ENCODE assay signal across 8 mouse cellular contexts in genomic region chr3:96707903-96708683, GRCm38 (mm10). TPM values are rescaled to one million over a fixed set of nuclear protein-coding genes. Genes with fewer than 3 reads are reported as not detected.
DNase-seq lines count a peak whose midpoint lies in the region; ATAC-seq and TF ChIP-seq lines count a peak whose summit lies in the region.

Gene Nudt17, minus strand, starts transcription at chr3:96708562.

- peaks cover 60% of the 10 kb centered on the region for H3K36me3 ChIP-seq in embryonic facial prominence, embryonic 15.5 days
- H3K36me3 ChIP-seq in heart, embryonic 10.5 days = peaks cover 60% of the 10 kb centered on the region
- peaks cover 49% of the 10 kb centered on the region for H3K36me3 ChIP-seq in kidney, embryonic 14.5 days (ENCODE audit: control insufficient read depth, insufficient read depth, low read length)

- ATAC-seq in embryonic facial prominence, embryonic 15.5 days (ENCODE audit: insufficient number of reproducible peaks, low FRiP score, low TSS enrichment, low read depth) = peak; percentile 81
- peak; percentile 87 for ATAC-seq in kidney, embryonic 14.5 days (ENCODE audit: low FRiP score, low TSS enrichment)

- H3K4me1 ChIP-seq in bone marrow, adult 2 months (ENCODE audit: control insufficient read depth, insufficient read depth, low read length) = no peaks in the 10 kb centered on the region
- peaks cover 15% of the 10 kb centered on the region for H3K4me1 ChIP-seq in embryonic facial prominence, embryonic 15.5 days
- peaks cover 9% of the 10 kb centered on the region for H3K4me1 ChIP-seq in heart, embryonic 10.5 days
- no peaks in the 10 kb centered on the region for H3K4me1 ChIP-seq in kidney, embryonic 14.5 days (ENCODE audit: control insufficient read depth, insufficient read depth, low read length)

- 6% methylated on average over 42 of the region's 42 CpGs for whole genome bisulfite sequencing in bone marrow, adult 2 months
- 5% methylated on average over 42 of the region's 42 CpGs for WGBS in embryonic facial prominence, embryonic 15.5 days
- 6% methylated on average over 42 of the region's 42 CpGs for WGBS in heart, embryonic 10.5 days
- 4% methylated on average over 42 of the region's 42 CpGs for WGBS in kidney, embryonic 14.5 days

- no peaks in the 10 kb centered on the region for H3K27me3 ChIP-seq in embryonic facial prominence, embryonic 15.5 days
- peaks cover 18% of the 10 kb centered on the region; the same call in 1 of the 2 replicates for H3K27me3 ChIP-seq in heart, embryonic 10.5 days (ENCODE audit: insufficient read depth, poor library complexity, severe bottlenecking)
- no peaks in the 10 kb centered on the region; the same call in 1 of the 2 replicates for H3K27me3 ChIP-seq in kidney, embryonic 14.5 days (ENCODE audit: control insufficient read depth, insufficient read depth, low read length)

- peak within 1 kb of the TSS; percentile 68 for H3K9ac ChIP-seq in embryonic facial prominence, embryonic 15.5 days
- H3K9ac ChIP-seq in kidney, embryonic 14.5 days (ENCODE audit: low read depth, low read length) = peak within 1 kb of the TSS; percentile 72

- no peak within 1 kb of the TSS for H3K27ac ChIP-seq in bone marrow, adult 2 months (ENCODE audit: control insufficient read depth, insufficient read depth, low read depth, low read length, poor library complexity)
- no peak within 1 kb of the TSS for H3K27ac ChIP-seq in embryonic facial prominence, embryonic 15.5 days (replicated peaks)
- H3K27ac ChIP-seq in heart, embryonic 10.5 days = peak within 1 kb of the TSS; percentile 79
- H3K27ac ChIP-seq in kidney, embryonic 14.5 days (ENCODE audit: low read depth, low read length) = no peak within 1 kb of the TSS

- H3K4me2 ChIP-seq in embryonic facial prominence, embryonic 15.5 days (replicated peaks) = peak within 1 kb of the TSS; percentile 96
- peak within 1 kb of the TSS; percentile 96 for H3K4me2 ChIP-seq in kidney, embryonic 14.5 days (replicated peaks; ENCODE audit: low read depth, low read length)

- peak; percentile 86 for TF ChIP-seq CTCF in bone marrow, adult 2 months (IDR thresholded peaks at IDR 0.05; ENCODE audit: control insufficient read depth, insufficient read depth, low read length)

- peak within 1 kb of the TSS; percentile 41 for H3K4me3 ChIP-seq in bone marrow, adult 2 months (replicated peaks; ENCODE audit: control insufficient read depth, low read depth, low read length)
- H3K4me3 ChIP-seq in embryonic facial prominence, embryonic 15.5 days (replicated peaks) = peak within 1 kb of the TSS; percentile 57
- peak within 1 kb of the TSS; percentile 63 for H3K4me3 ChIP-seq in heart, embryonic 10.5 days
- H3K4me3 ChIP-seq in kidney, embryonic 14.5 days (ENCODE audit: low read length) = peak within 1 kb of the TSS; percentile 54

- H3K9me3 ChIP-seq in embryonic facial prominence, embryonic 15.5 days (replicated peaks) = no peaks in the 10 kb centered on the region
- no peaks in the 10 kb centered on the region for H3K9me3 ChIP-seq in heart, embryonic 10.5 days
- H3K9me3 ChIP-seq in kidney, embryonic 14.5 days (ENCODE audit: control insufficient read depth, low read length) = no peaks in the 10 kb centered on the region

- no peak for TF ChIP-seq POLR2A in bone marrow, adult 2 months (IDR thresholded peaks at IDR 0.05; ENCODE audit: borderline replicate concordance, control insufficient read depth, low read depth, low read length)

- peak; percentile 80 to 86 for DNase-seq in B cell, adult 2 months
- peak; percentile 87 for DNase-seq in heart, embryonic 10.5 days (ENCODE audit: low spot score)
- DNase-seq in liver = peak; percentile 80
- peak; percentile 24 to 63 for DNase-seq in monocyte, adult 2 months (ENCODE audit: low read depth in 1 of 2, low spot score in 2 of 2)
- peak; percentile 79 to 85 for DNase-seq in spleen, postnatal 10 days (ENCODE audit: low spot score in 2 of 2)

RNA-seq across cellular contexts. Expression of gene Nudt17, which starts in this region (rescaled TPM):
- polyA plus RNA-seq in bone marrow, adult 2 months (2011; ENCODE audit: insufficient read depth, insufficient read length, low replicate concordance, missing spikeins) = 1.4 TPM in 1 of 2 replicates, not detected in the other
- 15.3 and 16.3 TPM in 2 replicates for polyA plus RNA-seq in embryonic facial prominence, embryonic 15.5 days (2015; fragmentation: Nextera tagmentation; extraction: Ambion mirVana)
- 7.1 and 8.5 TPM in 2 replicates for polyA plus RNA-seq in heart, embryonic 10.5 days (2016; fragmentation: Nextera tagmentation; extraction: Ambion mirVana)
- polyA plus RNA-seq in kidney, embryonic 14.5 days (2014; fragmentation: Nextera tagmentation; extraction: Ambion mirVana) = 10.4 and 10.8 TPM in 2 replicates
